Mouse (Mus musculus) WW6 (cell line): ENCODE measurements around the gene Peli2.

Experiments
- DNase-seq: peaks from one replicate; pipeline ENCODE4 v3.0.0-alpha.2; 2013; ENCODE audit warnings: low read depth, low spot score

Peli2 gene

DNA sequence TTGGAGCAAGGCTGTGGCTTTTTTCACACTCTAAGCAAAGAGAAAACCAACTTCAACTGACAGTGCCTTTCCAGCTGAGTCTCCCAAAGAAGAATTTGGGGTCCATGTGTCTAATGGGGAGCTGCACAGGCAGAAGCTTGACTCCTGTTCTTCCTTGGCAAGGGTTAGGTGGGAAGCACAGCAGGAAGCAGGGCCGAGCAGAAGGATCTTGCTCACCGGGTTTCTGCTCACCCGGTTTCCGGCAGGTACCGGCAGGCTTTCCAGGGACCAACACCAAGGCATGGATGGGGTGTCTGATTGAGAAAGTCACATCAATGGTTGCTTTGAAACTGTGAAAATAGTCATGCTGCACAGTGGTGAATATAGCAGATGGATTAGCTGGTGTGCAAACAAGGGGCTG is 70.3 kb downstream of the Peli2 start:
- no peak for DNase-seq

DNA sequence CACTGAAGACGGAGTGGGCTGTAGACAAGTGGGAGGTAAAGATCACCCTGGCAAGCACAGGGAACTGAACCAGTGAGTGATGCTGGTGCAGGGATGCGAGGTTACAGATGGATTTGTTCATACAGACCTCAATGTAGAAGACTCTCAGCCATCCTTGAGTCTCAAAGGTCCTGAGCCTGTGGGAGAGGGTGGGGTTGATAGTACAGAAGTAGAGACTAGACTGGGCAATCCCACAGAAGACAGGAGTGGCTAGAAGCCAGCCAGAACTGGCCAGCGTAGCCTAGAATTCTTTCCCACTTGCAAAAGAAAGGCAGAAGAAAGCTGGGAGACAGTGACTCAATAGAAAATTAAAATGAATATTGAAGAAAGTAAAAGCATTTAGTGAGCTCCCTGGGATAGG is 71.3 kb downstream of the Peli2 start:
- no peak for DNase-seq

DNA sequence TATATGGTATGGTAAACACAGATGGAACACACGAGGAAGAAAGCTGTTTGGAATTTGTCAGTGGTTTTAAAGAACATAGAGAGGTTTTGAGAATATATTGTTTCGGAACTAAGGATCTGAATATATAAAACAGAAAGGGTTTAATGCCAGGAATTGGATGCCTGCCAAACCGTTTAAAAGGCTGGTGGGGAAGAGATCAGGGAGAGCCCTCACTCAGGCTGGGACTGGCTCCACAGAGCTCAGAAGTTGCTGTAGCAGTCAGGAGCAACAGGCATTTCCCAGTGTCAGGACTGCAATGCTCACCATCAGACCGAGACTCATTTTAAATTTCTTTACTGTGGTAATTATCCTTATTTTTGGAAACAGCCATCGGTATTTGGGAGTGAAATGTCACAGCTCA is 76.2 kb downstream of the Peli2 start:
- no peak for DNase-seq

DNA sequence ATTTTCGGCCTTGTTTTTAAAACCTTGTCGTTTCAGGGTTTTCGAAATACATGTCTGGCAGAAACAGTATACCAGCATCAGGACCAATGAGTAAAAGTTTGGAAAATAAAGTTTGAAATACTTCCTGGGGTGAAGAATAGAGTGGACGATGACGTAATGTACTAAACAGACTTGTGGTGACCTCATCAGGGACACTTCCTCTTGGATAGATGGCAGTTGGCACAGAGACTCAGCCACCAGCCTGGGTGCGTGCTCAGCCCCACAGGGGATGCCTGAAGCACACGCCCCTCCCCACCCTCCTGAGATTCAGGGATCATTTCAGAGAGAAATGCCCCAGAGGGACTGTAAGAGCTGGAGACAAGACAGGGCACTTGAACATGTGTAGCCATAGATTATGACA is 76.7 kb downstream of the Peli2 start:
- no peak for DNase-seq

DNA sequence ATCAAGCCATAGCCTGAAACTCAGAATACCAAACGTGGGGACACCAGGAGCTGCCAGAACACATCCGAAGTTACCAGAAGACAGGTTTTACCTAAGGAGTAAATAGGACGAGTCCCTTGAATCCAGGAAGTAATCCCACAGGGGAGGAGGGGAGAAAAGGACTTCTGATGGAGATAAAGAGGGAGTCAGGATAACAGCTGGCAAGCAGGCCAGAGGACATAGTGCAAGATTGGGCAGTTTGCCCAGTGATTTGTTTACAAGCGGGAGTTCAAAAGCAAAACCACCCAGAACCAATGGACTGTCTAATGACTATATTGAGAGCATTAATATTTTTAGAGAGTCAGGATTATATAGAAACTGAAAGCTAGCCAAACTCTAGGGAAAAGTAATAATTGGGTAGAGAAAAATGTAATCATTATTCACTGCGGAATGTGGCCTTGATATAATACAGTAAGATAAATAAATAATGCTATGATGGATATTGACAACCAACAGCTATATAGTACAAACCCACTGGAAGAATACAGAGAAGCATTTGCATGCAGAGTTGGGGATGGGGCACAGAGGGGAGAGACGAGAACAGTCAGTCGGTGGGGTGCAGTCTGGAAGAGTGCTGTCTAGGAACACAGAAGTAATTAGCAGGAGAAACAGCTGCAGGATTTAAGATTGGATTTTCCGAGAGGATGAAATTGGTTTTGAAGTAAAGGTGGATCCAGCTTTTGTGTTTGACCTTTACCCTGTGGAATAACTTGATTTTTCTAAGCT is 77.7 kb downstream of the Peli2 start:
- DNase-seq: no peak

DNA sequence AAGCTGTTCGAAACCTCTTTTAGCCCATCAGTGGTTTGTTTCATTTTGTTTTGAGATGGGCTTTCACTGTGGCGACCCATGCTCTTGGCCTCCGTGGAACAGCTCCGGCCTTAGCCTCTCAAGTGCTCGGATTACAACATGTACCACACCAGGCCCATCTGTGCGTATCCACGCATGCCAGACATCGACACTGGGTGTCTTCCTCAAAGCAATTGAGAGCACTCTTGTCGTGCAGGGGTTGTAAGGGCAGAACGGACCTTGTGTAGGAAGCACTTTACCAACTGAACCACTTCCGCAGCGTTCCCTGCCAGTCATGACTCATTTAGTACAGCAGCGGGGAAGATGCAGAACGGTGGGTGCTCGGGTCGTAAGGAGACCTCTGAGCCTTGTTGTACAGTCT is 78.3 kb downstream of the Peli2 start:
- no peak for DNase-seq

- DNase-seq: no peak
Observed at GRCm38 (mm10) chr14:48199506-48199905, 78.9 kb downstream of the Peli2 start.

GRCm38 (mm10) chr14:48200291-48200690 is 79.7 kb downstream of the Peli2 start:
- no peak for DNase-seq

- no peak for DNase-seq
Observed at GRCm38 (mm10) chr14:48200788-48201187, 80.2 kb downstream of the Peli2 start.

DNA sequence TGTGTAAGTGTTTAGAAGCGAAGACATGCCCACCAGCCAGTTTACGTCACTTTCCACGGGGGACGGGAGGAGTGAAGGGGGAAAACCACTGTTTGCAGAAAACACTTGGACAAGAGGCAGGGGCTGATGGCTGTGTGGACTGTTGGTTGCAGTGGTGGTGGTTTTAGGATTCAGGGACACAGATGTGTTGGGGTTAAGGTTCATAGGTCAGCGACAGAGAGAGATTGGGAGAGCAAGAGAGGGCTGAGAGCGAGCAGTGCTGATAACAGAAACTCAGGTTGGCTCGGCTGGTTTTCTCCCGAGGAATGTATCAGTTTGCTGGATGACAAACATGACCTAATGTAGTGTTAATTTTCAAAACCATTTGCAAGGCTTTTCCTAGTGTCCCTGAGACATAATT is 80.8 kb downstream of the Peli2 start:
- DNase-seq: no peak

DNA sequence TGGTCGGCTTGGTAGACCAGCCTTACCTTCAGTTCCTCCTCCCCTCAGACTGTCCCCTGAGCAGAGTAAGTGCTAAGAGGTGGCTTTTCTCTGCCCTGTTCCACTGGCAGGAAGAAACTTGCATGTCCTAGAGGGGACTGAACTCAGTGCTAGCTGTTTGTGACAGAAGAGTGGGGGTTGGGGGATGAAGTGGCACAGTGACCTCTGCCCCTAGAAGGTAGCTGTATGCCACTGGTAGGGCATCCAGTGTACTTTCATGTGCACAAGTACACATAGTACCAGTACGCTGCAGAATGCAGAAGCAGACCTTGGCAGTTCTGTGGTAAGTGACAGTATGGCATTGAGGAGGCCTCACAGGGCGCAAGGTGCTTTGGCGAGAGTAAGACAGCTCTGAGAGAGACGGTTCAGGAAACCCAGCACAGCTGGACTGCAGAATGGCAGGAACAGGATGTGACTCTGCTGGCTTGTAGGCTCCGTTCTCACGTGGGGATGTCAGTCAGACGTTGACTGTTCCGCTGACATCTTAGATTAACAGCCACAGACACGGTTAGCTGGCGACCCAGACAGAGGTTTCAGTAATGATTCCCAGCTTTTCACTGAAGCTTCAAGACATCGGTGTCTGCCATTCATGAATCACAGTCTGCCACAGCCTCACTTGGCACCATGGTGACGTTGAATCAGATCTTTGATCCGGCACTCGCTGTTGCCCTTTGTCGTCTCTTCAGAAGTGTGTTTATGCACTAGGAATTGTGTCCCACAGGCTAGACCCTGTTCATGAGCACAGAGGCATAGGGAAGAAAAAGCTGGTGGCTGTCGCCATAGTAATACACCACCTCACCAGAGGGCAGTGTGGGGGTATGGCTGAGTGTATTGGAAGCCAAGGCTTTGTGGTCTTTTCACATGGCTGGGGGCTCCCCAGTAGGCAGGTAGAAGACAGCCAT is 81.7 kb downstream of the Peli2 start:
- no peak for DNase-seq

DNA sequence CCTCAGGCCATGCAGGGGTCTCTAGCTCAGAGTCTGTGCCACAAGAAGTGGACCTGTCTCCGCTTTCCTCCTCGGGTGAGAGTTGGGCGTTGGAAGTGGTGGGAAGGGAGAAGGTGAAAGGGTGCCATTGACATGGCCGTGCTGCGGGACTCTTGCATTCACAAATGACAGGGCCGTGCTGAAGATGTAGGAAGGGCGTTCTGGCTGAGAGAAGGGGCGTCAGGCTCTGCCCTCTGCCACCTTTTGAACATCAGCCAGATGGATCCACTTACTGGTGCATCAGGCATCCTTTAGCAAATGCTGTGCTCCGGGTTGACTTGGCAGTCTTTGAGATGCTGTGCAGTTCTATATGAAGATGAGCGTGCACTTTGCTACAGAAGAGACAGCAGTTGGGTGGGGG is 84.4 kb downstream of the Peli2 start:
- DNase-seq: no peak

GRCm38 (mm10) chr14:48205635-48206034 is 85.0 kb downstream of the Peli2 start:
- DNase-seq: no peak

DNA sequence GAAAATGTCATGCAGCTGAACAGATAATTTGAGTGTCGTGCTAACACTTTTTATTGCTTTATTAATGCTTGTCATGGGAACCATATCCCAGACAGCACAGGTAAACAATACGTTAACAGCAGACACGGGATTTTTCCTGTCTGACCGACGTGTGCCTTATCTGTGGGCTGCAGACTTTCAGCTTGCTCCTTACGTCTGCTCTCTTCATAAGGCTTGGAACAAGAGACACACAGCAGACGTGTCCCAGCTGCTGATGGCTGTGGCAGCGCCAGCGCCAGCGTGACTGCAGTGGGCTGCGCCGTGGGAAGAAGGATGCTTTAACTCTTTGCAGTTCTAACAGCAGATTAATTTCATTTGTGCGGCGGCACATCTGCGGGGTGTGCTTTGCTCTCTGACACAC is 86.5 kb downstream of the Peli2 start:
- no peak for DNase-seq

DNA sequence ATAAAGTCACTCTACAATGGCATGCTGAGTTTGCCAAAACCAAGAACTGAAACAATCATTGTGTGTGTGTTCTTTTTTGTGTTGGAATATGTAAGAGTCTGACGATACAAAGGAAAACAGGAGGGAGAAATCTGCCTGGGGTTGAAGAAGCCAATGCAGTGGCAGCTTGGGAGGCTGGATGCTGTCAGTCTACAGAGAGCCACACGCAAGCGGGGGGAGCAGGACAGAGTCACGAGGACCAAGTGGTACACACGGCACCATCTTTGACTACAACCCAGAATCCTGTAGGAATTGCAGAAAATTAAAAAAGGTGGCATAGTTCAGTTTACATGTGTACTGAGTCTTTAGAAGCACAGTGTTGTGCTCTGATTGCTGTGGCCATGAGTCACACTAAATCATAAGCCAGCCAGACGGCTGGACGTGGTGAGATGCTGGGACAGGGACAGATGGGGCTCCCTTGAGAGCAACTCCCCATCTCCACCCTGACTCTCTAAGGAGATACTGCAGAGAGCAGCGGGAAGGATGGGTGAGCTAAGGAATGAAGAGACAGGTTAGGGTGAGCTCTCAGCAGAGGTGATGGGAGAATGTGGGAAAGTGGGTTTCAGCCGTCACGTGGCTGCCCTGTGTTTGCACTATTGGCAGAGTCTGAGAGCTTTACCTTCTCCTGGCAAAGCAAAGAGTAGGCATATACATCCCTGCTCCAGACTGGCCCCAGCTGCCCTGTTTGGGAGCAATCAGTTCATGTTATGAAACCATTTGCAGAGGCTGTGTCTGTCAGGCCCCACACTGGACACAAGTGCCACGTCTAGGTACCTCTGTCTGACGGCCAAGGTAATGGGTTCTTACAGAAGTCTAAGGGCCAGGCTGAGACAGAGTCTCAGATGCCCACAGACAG is 87.4 kb downstream of the Peli2 start:
- no peak for DNase-seq

DNA sequence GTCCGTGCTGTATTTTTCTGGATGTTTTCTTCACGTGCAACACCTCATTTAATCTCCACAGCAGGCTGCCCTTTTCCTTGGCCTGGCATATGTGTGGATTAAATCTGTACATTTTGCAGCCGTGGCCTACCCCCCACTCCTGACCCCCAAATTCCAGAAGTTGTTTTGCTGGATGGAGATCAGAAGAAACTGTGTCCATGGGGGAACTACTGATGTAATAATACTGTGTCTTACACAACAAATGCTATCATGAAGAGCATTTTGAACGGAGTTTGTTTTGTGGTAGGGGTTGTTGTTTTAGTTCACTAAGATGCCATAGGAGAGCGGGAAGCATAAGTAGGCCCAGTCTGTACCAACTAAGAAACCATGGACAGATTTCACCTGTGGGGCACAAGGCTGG is 88.8 kb downstream of the Peli2 start:
- no peak for DNase-seq

DNA sequence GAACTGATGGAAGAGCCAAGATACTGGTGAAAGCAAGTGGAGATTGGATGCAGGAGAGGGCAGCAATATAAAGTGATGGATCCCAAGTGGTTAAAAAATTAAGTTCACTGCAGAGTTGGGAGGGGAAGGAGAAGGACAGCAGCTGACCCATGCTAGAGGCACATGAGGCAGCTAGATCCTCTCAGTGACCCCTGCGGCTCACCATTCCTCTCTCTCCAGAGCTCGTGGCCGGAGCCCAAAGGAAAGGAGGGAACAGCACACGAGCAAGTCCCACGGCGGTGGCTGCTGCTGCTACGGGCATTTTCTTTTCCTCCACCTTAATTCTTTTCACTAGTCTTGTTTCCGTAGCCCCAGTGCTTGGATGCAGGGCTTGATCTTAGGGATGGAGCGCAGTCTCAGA is 89.5 kb downstream of the Peli2 start:
- DNase-seq: no peak

DNA sequence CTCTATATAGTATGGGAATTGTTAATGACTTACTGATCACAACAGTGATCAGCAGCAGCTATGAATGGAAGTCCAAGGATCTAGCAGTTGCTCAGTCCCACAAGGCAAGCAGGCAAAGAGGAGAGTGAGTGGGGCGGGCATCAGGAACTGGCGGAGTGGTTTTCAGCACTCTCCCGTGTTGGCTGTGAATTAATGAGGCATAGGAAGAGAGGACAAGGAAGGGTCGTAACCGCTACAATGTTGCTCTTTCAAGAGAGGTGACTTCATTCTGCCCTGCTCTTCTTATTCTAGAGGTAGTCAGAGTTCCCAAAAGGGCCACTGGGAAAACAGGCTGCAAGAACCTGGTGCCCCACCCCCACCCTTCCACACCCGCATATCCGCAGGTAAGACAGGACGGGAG is 90.9 kb downstream of the Peli2 start:
- DNase-seq: no peak

GRCm38 (mm10) chr14:48212839-48213238 is 92.2 kb downstream of the Peli2 start:
- no peak for DNase-seq

DNA sequence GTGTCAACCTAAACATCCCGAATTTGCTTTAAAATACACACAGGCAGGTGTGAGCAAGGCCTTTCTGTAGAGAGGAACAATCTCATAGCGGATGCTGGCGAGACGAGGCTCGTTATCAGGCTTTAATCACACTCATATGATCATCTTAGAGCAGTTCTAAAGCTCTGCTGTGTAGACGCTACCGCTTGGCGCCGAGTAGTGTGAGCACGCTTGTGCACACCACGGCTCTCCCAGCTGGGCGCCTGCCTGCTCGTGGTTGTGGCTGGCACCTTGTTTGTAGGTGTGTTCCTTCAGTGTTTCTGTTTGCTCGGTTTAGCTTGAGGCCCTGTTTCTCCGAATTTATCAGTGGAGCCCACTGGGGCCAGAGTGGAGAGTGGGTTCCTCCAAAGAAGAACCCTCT is 93.0 kb downstream of the Peli2 start:
- no peak for DNase-seq

DNA sequence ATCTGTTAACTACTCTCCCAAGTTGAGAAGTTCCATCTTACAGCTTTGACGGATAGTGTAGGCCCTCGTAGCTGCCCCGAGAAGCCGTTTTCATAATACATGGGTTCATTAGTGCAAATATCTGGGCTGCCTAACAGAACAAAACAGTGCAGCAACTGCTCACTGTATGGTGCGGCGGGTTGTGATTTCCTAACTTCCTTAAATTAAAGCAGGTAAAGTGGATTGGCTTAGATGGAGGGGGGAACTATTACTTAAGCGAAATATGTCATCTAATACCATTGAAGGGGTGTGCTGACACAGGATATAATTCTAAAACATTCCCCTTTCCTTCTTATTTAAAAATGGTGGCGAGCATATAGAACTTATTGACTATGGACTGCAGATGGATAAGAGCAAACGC is 101.4 kb downstream of the Peli2 start:
- DNase-seq: no peak

- no peak for DNase-seq
Observed at GRCm38 (mm10) chr14:48222684-48223083, 102.1 kb downstream of the Peli2 start.
